Mouse (Mus musculus) embryo, embryonic 11.5 days (tissue): ENCODE measurements around the gene Pls1.

ENCODE experiments used
- DNase-seq: peaks from one replicate; pipeline ENCODE4 v3.0.0-alpha.2; 2012; ENCODE audit warnings: low read depth, low spot score

Gene Pls1

DNA sequence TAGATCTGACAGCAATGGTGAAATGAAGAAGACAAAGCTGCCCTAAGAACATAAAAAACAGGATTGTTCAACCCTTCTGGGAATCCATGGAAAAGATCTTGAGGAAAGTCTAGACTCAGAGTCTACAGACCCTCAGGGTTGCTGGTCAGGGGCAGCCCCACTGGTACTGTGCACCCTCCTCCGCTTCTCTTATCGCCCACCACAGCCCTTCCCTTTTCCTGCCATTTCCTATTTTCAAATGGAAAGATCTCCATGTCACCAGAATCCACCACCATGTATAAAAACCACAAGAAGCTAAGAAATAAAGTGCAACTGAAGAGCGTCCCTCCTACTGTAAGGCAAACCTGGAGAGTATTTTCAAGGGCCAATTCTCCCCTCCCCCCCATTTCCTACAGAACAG, 41.3 kb downstream of the Pls1 start:
- DNase-seq, result no peak

DNA sequence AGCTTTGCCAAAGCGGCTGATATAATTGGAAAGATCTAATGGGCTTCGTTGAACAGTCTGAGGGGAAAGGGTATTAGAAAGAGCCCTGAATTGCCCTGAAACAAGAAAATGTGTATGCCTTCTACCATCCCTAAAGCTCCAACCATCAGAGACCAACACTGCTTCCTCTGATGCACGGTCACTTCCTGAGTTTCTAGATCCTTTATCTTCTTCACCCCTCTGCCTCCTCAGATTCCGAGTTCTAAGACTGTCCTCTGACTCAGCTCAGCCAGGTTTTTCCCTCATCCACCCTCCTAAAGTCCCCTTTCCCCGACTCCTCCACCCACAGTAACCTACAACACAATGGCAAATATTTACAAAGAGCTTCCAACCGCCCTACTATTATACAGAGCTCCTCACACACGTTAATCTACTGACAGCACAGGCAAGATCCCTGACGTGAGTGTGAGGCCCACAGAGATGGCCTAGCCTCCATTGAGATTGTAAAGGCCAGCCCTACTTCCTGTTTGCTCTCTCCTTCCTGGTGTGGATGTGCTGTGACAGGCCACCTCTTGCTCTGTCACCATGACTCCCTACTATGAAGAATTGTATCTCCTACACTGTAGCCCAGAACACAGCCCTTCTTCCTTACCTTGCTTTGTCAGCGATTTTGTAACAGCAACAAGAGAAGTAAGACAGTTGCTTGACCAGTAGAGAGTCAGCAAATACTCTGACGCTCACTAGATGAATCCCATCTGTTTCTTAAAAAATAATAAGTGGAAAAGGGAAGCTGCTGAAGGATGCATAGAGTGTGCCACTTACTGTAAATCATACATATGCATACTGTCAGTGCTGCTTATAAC, 43.3 kb downstream of the Pls1 start:
- DNase-seq, result no peak

DNA sequence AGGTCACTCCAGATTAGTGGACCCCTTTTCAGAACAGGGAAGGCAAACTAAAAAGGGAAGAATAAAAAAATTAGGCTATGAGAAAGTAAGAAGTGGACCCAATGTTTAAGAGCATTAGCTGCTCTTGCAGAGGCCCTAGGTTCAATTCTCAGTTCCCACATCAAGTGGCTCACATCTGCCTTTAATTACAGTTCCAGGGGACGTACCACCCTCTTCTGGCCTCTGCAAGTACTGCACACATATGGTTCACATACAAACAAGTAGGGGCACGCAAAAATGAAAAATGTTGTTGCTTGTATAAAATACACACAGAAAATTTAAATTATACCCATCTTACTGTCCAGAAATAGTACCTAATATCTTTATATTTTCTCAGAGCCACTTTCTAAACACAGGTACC, 48.8 kb downstream of the Pls1 start:
- DNase-seq, result no peak

DNA sequence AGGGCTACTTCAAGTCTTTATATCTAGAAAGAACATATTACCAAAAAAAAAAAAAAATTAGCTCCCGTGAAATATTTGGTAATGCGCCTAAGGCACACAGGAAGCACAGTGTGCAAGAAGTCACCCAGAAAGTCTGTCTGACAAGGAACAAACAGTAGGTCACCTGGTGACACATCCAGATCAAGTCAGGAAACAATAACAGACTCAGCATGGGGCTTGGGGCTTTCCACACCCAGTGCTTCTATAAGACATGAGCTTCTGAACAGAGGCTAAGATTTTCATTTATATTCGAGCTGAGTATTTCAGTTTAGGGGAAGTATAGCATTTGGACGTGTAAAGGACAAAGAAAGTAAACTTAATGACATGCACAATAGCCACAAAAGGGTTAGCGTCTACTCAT, 49.3 kb downstream of the Pls1 start:
- no peak for DNase-seq

DNA sequence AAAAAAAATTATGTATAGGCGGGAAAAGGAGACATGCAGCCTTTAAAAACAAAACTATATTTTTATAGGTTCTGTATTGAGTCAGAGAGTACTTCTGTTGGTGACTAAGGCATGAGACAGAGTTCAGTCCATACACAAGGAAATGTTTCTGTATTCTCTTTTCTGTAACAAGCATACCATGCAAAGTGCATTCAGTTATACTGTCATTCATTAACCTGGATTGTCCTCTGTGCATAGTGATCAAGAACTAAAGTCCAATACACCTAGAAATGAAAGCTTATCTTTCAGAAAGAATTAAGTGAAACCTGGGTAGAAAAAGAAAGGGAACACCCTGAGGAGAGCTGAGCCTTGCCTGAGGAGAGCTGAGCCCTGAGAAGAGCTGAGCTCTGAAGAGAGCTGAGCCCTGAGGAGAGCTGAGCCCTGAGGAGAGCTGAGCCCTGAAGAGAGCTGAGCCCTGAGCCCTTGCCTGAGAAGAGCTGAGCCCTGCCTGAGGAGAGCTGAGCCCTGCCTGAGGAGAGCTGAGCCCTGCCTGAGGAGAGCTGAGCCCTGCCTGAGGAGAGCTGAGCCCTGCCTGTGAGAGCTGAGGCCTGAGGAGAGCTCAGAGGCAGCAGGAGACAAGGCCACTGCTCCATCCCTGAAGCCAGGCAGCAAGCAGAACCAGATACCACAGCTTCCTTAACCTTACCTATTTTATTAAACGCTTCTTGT, 49.9 kb downstream of the Pls1 start:
- DNase-seq, result no peak

DNA sequence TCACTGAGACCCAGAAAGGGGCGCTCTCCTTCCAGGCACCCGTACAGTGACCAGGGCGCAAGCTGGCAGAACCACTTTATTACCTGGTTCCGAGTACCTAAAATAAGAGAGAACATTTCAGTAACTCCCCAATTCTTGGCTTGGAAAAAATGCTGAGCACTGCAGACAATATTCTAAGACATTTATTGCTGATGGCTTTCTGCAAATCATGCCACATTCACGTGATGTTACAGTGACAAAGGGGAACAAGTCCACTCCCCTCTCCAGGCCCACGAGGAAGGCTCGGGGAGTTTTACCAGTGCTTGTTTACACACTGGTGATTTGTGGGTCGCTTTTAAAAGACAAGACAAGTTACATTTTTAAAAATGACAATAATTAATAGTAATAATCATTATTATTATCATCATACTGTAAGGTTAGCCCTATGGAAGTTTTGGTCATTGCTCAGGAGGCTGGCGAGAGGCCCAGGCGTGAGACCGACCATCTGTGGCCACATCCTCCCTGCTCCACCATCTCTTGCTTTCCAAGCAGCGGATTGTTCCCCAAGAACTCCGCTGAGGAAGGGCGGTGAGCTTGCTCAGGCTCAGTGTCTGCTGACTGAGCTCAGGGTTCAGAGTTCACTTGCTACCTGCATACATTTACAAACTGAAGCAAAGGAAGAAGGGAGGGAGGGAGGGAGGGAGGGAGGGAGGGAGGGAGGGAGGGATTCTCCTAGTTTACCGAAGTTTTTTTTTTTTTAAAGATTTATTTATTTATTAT, 50.9 kb downstream of the Pls1 start:
- no peak for DNase-seq

DNA sequence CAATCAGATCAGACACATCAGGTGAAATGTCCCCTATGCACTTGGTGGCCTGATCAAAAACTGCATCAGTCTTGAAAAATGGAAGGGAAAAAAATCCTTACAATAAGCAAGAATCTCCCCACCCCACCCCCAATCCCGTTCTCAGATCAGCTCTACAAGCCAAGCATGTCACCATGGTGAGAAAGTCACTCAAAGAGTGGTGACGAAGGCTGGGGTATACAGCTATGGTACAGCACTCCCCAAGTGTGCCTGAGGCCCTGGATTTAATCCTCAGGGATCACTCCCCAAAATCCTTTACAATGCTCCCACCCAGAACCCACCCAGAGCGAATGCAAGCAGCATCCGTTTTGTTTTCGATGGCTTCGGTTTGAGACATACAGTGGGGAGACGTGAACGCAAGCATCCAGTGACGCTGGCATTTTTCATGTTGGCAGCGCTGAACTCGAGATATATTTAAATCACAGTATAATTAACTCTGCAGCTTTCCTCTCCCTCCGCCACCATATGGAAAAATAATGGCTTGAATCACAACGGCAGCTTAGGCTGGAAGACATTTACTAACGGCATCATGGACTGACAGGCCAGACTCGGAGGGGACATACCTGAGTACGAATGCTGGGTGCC, 60.1 kb downstream of the Pls1 start:
- DNase-seq, result no peak

DNA sequence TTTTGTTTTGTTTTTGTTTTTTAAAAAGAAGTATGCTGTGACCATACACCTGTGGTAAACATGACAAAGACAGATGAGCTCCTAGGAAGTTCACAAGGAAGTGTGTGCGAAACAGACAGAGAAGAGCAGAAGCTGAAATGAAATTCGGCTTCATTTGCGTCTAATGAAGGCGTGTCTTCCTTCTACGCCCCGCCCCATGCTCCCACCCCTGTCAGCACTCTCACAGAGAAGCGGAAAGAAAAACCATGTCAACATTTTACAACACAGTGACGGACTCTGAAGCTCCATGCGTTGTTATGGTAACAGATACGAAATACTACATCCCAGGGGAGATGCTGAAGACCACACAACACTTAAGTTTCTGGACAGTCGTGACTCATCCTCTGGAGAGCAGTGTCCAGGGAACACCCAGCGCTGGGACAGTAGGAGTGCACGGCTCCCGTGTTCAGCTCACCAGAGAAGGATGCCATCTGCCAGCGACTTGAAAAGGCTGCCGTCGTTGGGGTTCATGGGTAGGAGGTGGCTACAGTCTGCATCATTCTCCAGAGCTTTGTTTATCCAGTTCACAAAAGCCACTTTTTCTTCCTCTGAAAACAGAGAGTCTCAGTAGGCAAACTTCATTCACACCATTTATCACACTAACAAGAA, 61.3 kb downstream of the Pls1 start:
- DNase-seq, result no peak

DNA sequence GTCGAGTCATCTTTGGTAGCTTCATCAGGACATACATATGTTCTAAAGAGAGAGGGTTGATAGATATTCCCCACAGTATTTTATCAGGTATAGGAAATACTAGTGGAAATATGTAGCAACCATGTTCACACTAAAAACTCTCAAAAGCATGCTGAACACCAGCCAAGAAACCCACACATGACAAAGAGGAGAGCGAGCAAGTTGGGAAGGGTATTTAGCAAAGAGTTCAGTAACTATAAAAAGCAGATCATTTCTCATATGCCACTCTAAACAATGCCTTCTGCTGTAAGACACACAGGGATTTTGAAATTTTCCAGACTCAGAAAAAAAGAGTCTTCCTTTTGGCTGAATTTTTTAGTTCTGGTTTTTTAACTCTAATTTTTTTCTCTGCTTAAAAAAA, 73.4 kb downstream of the Pls1 start:
- DNase-seq, result no peak

DNA sequence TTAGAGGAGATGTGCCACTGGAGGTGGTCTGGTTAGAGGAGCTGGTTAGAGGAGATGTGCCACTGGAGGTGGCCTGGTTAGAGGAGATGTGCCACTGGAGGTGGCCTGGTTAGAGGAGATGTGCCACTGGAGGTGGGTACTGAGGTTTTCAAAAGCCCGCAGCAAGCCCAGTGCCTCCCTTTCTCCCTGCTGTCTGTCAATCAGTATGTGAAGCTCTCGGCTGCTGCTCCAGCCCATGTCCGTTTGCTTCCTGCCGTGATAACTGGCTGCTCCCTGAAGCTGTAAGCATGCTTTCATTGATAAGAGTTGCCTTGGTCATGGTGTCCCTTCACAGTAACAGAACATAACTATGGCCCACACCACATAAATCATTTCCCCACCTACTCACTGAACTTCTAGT, 81.9 kb downstream of the Pls1 start:
- no peak for DNase-seq

DNA sequence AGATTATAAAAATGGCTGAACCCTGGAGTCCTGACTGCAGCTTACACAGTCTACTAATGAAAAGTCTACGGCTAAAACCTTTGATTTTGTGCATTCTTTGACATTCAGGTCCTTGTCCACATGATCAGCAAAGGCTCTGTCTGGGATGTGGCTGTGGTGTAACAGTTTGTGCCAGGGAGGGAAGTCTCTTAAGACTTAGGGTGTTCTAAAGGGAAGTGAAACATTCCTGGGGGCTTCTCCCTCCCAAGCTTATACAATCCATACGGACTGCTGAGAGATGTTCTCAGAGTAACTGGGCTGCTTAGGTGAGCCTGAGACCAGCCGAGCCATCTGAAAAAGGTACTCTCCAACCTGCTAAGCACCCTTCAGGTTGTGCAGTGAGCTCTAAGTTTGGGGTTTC, 82.9 kb downstream of the Pls1 start:
- DNase-seq, result no peak

DNA sequence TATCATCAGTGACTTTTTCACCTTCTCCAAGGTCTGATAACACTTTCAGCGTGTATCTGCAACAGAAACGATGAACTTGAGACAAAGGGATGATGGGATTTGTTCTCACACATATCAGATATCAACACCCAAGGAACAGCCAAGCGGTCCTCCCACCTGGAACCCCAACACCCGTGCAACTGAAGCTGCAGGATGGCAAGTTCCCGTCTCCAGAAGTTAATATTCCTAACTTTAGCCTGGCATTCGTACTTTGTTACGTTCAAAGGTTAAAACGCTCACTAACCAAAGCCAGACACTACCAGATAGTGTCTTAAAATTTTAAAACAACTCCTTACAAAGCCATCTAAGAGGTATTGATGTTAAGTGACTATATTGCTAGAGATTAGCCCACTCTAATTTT, 83.7 kb downstream of the Pls1 start:
- no peak for DNase-seq

DNA sequence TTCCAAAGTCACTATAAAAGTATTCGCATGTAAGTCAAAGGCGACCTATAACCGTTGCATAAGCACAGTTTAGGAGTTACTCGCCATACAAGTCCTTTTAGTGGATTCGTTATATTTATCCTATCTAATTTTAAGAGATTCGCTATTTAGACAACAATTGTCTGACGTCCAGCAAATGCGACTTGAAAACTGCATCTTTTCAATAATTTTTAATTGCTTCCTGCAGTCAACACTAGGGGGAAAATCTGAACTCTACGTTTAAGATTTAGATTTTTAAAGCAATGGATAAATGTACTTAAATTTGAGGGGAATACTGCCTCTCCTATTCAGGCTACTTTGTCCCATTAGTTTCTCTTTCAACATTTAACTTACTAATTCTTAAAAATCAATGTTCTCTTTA, 94.4 kb downstream of the Pls1 start:
- no peak for DNase-seq

DNA sequence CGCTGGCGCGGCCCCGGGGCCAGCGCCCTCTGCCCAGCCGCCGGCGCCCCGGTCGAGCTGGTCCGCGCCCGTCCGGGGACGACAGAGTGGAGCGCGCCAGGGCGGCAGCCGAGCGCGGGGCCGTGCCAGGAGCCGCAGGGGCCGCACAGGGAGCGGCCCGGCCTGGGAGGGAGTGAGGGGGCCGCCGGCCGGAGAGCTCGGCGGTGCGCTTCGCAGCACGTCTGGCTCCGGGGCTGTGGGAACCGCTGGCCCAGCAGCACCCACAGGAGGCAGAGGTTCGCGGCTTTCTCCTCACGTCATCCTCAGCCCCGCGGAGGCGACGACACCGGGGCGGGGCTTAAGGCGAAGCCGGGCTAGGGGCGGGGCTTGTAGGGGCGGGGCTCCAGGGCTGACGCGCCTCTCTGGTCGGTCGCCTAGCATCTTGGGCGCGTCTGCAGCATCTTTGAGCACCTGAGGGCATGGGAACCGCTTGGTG, 95.0 kb downstream of the Pls1 start, which contains the start of gene Trpc1:
TSS of gene Trpc1 (minus strand) at position 339 of the 475 bp plus-strand sequence.
- DNase-seq, result peak; percentile 70

DNA sequence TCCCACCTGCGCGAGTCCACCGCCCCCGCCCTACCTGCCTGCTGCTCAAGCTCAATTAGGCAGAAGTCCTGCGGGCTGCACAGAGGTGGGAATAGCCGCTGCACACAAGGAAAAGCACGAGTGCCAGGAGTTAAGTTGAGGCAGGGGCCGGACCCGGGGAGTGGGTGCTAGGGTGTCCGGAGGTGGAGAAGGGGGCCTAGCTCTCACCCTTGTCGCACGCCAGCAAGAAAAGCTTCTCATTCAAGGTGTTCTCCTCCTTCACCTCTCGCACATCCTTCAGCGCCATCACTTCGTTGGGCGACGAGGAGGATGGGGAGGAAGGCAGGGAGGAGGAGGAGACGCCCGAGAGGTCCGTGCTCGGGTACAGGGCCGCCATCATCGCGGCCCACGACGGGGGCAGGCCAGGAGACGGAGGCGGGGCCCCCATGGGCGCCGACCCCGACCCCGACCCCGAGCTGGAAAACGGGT, 95.6 kb downstream of the Pls1 start:
- DNase-seq, result no peak

DNA sequence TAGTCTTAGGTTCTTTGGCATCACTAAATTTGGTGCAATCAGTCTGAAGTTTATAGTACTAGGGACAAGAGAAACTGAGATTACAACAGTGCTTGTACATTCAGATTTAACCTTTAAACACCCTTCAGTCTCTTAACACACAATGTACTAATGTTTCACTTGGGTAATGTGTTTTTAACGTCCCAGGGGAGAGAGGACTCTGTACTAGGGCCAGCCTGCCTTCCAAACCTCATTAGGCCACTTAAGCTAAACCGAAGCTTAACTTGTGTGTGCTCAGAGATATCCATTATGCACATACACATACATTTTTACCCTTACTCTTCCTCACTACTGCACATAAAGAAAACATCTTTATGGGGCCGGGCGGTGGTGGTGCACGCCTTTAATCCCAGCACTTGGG, 97.8 kb downstream of the Pls1 start:
- no peak for DNase-seq

DNA sequence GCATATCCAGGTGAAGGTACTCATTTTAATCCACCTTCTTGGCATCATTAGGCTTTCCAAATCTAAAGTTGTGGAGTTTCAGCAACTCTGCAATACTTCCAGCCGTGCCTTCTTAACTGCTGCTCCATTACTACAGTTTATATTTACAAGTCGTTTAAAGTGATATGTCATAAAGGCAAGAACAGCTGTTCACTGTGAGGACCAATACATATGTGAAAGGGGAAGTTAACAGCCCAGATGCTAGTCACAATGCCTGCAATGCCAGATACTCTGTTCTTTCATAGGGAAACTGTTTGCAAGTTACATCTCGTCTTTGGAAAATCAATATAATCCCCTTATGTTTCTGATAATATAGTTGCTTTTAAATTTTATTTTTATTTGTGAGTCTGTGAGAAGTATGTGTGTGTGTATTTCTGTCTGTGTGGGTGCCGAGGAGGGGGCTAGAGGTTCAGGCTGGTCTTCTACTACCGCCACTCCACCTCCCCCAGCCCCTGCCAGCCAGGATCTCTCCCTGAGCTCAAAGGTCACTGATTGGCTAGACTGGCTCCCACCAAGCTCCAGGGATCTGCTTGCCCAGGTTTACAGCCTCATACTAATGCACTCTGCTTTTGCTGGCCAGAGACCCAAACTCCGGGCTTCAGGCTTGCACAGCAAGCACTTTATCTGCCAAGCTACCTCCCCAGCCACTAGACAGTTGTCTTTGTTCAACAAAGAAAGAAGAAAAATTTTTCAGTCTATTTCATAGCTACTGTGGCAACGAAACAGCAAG, 100.1 kb downstream of the Pls1 start:
- DNase-seq, result no peak

DNA sequence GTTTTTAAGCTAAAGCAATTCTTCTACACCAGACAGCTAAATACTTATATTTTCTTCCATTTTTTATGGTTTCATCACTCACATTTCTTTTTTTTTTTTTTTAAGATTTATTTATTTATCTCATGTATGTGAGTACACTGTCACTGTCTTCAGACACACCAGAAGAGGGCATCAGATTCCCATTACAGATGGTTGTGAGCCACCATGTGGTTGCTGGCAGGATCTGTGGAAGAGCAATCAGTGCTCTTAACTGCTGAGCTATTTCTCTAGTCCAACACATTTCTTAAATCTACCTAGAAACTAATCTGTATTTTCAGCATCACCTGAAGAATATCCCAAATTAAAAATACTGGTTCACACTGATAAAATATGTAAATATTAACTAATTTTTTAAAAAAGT, 108.9 kb downstream of the Pls1 start:
- no peak for DNase-seq

DNA sequence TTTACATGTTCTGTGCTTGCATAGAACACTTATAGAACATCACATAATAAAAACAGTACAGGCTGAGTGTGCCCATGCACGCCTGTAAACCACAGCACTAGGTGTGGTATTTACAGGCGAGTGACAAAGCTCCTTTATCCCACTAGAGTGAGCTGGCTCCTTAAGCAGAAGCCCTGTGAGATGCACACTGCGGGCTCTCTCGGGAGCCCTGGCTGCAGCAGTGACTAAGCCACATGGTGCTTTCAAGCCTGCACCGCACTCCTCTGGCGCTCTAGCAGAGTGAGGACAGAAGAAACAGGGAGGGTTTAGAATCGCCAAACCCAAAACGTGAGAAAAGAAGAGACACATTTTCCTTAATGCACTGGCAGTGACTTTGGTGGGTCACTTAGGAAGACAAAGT, 132.5 kb downstream of the Pls1 start:
- no peak for DNase-seq

DNA sequence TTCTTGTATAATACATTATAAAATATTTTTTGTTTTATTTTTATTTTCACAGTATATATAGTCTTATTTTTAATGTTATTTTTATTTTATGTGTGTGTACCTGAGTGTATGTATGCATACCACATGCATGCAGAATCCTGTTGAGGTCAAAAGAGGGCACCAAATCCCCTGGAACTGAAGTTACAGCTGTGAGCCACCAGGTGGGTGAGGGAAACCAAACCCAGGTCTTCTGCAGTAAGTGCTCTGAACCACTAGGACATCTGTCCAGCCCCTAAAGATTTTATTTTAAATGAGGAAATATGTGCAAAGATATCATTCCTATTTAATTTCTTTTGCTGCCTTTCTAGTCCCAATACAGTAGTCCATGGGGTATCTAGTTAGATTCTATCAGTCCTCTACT, 136.2 kb downstream of the Pls1 start:
- no peak for DNase-seq
